Mouse (Mus musculus) forebrain, embryonic 15.5 days (tissue): ENCODE measurements around the gene Cadm1. TPM values are rescaled to one million over a fixed set of nuclear protein-coding genes. Genes with fewer than 3 reads are reported as not detected.

Experiments
- ATAC-seq: fragments of 200-750 bp; cut with Nextera tagmentation; replicated peaks from 2 replicates; pipeline ENCODE4 v1.8.0; 2017; ENCODE audit warnings: mild to moderate bottlenecking, moderate TSS enrichment, moderate library complexity
- H3K27ac ChIP-seq: fragments of 300-500 bp; sonication (generic); replicated peaks from 2 replicates; pipeline ENCODE4 v1.5.1; 2015; ENCODE audit warnings: mild to moderate bottlenecking, inconsistent platforms
- H3K27me3 ChIP-seq: fragments of 300-500 bp; sonication (generic); 2 replicates; pipeline ENCODE4 v1.6.1; 2015; ENCODE audit warnings: inconsistent platforms
- H3K36me3 ChIP-seq: fragments of 300-500 bp; sonication (generic); 2 replicates; pipeline ENCODE4 v1.6.1; 2015; ENCODE audit warnings: mild to moderate bottlenecking, inconsistent platforms
- H3K4me1 ChIP-seq: fragments of 300-500 bp; sonication (generic); 2 replicates; pipeline ENCODE4 v1.6.1; 2015; ENCODE audit warnings: inconsistent platforms
- H3K4me2 ChIP-seq: fragments of 300-500 bp; sonication (generic); replicated peaks from 2 replicates; pipeline ENCODE4 v1.6.1; 2015; ENCODE audit warnings: mild to moderate bottlenecking, inconsistent platforms
- H3K4me3 ChIP-seq: fragments of 300-500 bp; sonication (generic); 2 replicates; pipeline ENCODE4 v1.5.1; 2015; ENCODE audit warnings: mild to moderate bottlenecking, inconsistent platforms
- H3K9ac ChIP-seq: fragments of 300-500 bp; sonication (generic); replicated peaks from 2 replicates; pipeline ENCODE4 v1.6.1; 2015; ENCODE audit warnings: mild to moderate bottlenecking, inconsistent platforms
- H3K9me3 ChIP-seq: fragments of 300-500 bp; sonication (generic); 2 replicates; pipeline ENCODE4 v1.6.1; 2016; ENCODE audit warnings: inconsistent platforms
- WGBS: fragments of 180-500 bp; shearing (Covaris S2); methylation state at CpG from one replicate; pipeline ENCODE4 v1.1.7; 2015; ENCODE audit warnings: mixed read lengths; 5-methylcytosine and 5-hydroxymethylcytosine counted together
- polyA plus RNA-seq: library from polyadenylated mRNA; unstranded; fragments of >200 nt; fragmentation: Nextera tagmentation; extraction: Ambion mirVana; gene quantifications from 2 replicates; pipeline ENCODE4 v1.2.1, GENCODE M21; 2015

Cadm1 gene
- polyA plus RNA-seq, 1 experiment from 2014 or later: 218 TPM

DNA sequence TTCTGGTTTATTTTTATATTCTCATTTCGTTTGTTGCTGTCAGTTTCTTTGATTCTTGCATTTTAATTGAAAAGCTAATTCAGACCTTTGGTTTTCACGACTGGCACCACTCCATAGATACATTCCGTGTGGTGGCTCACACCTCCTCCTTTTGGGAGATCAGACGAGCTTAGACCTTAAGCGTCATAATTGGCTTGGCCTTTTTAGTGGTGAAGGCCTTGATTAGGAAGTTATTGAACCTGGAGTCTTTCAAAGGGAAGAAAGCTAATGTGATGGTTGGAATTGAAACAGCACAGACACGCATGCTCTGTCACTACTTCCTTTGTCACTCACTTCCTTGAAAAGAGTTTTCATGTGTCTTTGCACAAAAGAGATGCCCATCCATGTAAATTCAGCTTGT, 249.3 kb downstream of the Cadm1 start:
- H3K9ac ChIP-seq: no peak overlapping the region
- peak overlapping the region; percentile 35; the same call in 1 of the 2 replicates for H3K27ac ChIP-seq
- peaks cover 46% of the 10 kb centered on the region for H3K4me1 ChIP-seq
- 12% methylated on average over 6 of the region's 6 CpGs for WGBS
- ATAC-seq: no peak
- H3K9me3 ChIP-seq: no peaks in the 10 kb centered on the region
- H3K4me3 ChIP-seq: no peak overlapping the region
- H3K4me2 ChIP-seq: no peak overlapping the region
- H3K36me3 ChIP-seq: no peaks in the 10 kb centered on the region
- no peaks in the 10 kb centered on the region for H3K27me3 ChIP-seq

DNA sequence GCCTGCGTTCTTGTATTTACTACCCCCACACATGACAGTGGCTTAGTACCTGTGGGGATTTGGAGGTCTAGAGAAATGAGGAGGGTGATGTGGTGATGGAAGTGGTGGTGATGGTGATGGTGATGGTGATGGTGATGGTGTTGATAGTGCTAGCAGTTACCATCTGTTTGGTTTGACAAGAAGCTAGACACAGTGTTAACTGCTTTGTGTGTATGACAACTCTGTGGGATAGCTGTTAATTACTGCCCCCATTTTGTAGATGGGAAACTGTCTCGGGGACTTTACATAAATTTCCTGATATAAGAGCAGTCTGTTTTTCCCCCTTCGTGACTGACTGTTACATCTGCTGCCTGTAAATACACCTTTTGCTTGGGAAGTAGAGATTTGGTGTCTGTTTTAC, 256.7 kb downstream of the Cadm1 start:
- Histone ChIP-seq H3K27ac (no peak overlapping the region), H3K9ac (no peak overlapping the region), H3K4me3 (no peak overlapping the region), H3K4me2 (no peak overlapping the region), H3K4me1 (peaks cover 23% of the 10 kb centered on the region), H3K27me3 (no peaks in the 10 kb centered on the region), H3K9me3 (no peaks in the 10 kb centered on the region), H3K36me3 (peaks cover 7% of the 10 kb centered on the region; the same call in 1 of the 2 replicates)
- 0 out of 2 replicates have a peak, but pooled peaks have one; percentile 48 for ATAC-seq
- 56% methylated on average over 3 of the region's 3 CpGs for WGBS

DNA sequence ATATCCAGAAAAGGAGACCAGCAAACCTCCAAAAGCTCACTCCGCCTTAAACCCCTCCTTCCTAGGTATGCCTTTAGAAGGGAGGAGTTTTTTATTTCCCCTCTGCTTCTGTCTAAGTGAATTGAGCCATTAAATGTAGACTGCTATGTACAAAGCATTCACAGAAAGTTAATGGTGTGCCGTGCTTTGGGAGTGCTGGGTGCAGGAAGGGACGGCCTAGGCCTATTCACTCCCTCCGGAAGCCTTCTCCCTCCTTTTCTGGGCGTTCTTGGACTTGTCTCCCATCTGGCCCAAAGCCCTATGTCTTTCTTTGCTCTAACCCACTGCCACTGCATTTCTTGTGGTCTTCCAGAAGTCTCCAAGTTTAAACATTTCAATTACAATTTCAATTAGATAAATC, 268.5 kb downstream of the Cadm1 start:
- Histone ChIP-seq H3K27me3 (no peaks in the 10 kb centered on the region), H3K9ac (no peak overlapping the region), H3K4me1 (peaks cover 11% of the 10 kb centered on the region), H3K4me2 (no peak overlapping the region), H3K27ac (no peak overlapping the region), H3K9me3 (no peaks in the 10 kb centered on the region), H3K36me3 (peaks cover 24% of the 10 kb centered on the region; the same call in 1 of the 2 replicates), H3K4me3 (no peak overlapping the region)
- 28% methylated on average over 5 of the region's 5 CpGs for WGBS
- peak; percentile 53 for ATAC-seq

DNA sequence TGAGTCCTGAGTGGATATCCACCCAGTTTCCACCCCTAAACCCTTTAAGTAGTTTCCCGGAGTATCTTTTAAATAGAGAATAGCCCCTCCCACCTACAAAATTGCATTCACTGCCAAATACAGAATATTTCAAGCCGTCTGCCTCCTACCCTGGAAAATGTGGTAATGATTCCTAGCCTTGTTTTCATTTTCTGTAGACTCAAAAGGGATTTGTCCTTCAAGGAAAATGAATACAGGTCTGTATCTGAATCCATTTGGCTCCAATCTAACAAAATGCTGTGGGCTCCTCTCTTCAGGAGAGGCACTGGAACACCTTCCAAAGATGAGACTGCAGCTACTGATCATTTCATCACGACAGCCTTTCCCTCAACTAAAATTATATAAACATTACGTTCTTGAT, 271.3 kb downstream of the Cadm1 start:
- H3K4me2 ChIP-seq: no peak overlapping the region

DNA sequence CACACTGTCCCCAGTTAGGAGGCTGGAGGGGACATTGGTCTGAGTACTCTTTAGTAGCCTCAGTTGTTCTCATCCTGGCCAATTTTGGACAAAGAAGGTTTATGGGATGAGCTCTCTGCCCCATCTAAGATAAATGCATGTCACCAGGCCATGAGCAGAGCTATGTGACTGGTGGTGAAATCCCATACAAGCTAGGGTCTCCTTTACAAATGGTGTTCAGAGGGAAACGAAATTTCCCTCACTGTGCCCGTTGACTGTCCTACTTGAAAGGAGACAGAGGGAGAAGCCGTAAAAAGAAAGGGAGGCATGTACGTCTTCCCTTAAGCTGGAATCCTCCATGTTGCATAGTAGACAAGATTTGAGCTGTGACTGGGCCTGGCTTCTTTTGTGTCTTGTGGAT, 272.6 kb downstream of the Cadm1 start:
- Histone ChIP-seq H3K4me1 (peaks cover 13% of the 10 kb centered on the region), H3K27me3 (no peaks in the 10 kb centered on the region), H3K9me3 (no peaks in the 10 kb centered on the region), H3K36me3 (peaks cover 14% of the 10 kb centered on the region; the same call in 1 of the 2 replicates), H3K4me2 (no peak overlapping the region), H3K27ac (no peak overlapping the region), H3K9ac (no peak overlapping the region), H3K4me3 (no peak overlapping the region)
- 54% methylated on average over 4 of the region's 4 CpGs for WGBS
- no peak for ATAC-seq

More for the DNA sequence above, 271.3 kb downstream of the Cadm1 start:
- Histone ChIP-seq H3K4me1 (peaks cover 13% of the 10 kb centered on the region), H3K4me3 (no peak overlapping the region), H3K36me3 (peaks cover 16% of the 10 kb centered on the region; the same call in 1 of the 2 replicates), H3K27me3 (no peaks in the 10 kb centered on the region), H3K27ac (no peak overlapping the region), H3K9ac (no peak overlapping the region), H3K9me3 (no peaks in the 10 kb centered on the region)
- no peak for ATAC-seq
- WGBS: 41% methylated on average over 4 of the region's 4 CpGs

DNA sequence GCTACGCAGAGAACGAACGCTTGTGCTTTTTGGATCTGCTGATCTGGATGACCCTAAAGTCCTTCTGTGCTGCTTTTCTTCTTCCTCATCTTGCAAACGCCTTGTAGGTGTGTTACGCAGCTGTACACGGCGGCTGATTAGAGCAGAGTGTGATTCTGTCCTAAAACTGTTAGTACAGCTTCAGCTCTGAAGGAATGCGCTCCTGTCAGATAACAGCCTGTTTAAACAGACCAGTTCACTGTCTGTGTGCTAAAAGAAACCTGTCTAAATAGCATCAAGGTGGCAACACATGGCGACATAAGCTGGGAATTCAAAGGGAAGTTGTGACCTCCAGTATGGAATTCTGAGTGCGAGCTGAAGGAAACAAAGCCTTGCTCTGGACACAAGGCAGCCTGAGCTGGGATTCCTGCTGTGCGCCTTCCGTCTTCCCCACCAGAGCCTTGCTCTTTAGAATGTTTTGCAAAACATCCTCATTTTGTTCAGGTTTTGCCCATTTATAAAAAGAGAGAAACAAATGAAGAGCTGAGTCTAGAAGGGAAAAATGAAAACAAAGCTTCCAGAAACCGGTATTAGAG, 273.6 kb downstream of the Cadm1 start:
- no peak overlapping the region for H3K4me2 ChIP-seq
- H3K27me3 ChIP-seq: no peaks in the 10 kb centered on the region
- H3K9ac ChIP-seq: no peak overlapping the region
- H3K4me3 ChIP-seq: no peak overlapping the region
- 36% methylated on average over 13 of the region's 13 CpGs for WGBS
- peak overlapping the region; percentile 17; the same call in 1 of the 2 replicates for H3K27ac ChIP-seq
- H3K4me1 ChIP-seq: peaks cover 10% of the 10 kb centered on the region
- no peaks in the 10 kb centered on the region for H3K9me3 ChIP-seq
- H3K36me3 ChIP-seq: peaks cover 9% of the 10 kb centered on the region; the same call in 1 of the 2 replicates
- ATAC-seq: no peak

DNA sequence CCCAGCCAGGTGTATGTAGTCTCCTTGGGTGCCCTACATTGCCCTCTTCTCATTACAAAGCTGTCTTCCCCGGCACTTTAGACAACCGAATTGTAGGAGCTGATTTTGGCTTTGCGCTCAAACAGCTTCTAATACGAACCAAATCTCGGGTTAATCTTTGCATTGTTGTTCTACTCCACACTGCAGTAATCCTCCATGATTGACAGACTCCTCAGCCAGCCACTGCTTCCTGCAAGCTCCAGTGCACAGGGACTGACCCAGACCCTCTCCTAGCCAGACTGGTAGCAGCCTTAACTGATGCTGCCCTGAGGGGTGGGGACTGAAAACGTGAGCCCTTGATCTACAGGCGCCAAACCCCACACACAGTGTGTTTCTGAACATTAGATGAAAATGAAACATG, 275.7 kb downstream of the Cadm1 start:
- ATAC-seq: no peak

DNA sequence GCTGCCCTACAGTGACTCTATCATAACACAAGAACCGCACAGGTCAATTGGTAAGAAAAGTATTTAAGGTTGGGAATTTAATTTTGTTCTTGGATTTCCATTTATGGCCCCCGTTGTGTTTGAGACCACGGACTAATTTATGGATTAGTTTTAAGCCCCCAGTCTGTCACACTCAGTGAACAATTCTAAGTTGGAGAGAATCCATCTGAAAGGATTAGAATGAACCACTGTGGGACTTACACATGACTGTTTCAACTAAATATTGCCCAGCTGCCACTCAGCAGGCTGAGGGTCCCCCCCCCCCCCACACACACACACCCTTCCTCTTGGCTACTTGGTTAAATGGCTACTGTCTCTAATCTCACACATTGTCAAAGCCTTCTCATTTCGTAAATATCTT, 295.7 kb downstream of the Cadm1 start:
- no peak overlapping the region for H3K4me3 ChIP-seq
- no peaks in the 10 kb centered on the region; the same call in 1 of the 2 replicates for H3K36me3 ChIP-seq
- 42% methylated on average over 4 of the region's 4 CpGs for WGBS

More for the DNA sequence above, 275.7 kb downstream of the Cadm1 start:
- WGBS: 22% methylated on average over 7 of the region's 7 CpGs
- H3K4me3 ChIP-seq: no peak overlapping the region
- no peak overlapping the region for H3K4me2 ChIP-seq
- H3K27me3 ChIP-seq: no peaks in the 10 kb centered on the region
- no peaks in the 10 kb centered on the region for H3K9me3 ChIP-seq
- H3K36me3 ChIP-seq: 0 out of 2 replicates have a peak, but pooled peaks cover 4% of the 10 kb centered on the region
- peaks cover 10% of the 10 kb centered on the region for H3K4me1 ChIP-seq
- H3K27ac ChIP-seq: no peak overlapping the region
- H3K9ac ChIP-seq: no peak overlapping the region

DNA sequence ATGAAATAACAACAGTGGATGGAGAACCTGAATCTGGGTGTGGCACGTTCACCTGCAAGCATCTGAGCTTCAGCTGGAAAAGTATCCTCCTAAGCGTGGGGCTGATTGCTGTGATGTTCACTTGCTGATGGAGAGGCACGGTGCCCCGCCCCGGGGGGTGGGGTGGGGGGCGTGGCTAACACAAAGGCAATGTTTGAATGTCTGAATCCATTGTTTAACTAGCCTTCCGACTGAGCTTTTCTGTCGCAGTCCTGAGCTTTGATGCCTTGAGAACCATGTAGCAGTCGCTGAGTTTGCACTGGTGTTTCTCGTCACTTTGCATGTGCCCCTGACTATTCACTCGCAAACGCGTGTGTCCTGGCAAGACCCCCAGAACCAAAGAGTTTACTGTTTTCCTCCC, 298.8 kb downstream of the Cadm1 start:
- H3K9ac ChIP-seq: peak overlapping the region; percentile 27; the same call in 1 of the 2 replicates
- H3K27me3 ChIP-seq: no peaks in the 10 kb centered on the region
- no peaks in the 10 kb centered on the region for H3K36me3 ChIP-seq
- peak overlapping the region; percentile 25 for H3K4me3 ChIP-seq
- WGBS: 3% methylated on average over 13 of the region's 13 CpGs
- H3K4me2 ChIP-seq: peak overlapping the region; percentile 39
- H3K9me3 ChIP-seq: no peaks in the 10 kb centered on the region
- ATAC-seq: 0 out of 2 replicates have a peak, but pooled peaks have one; percentile 48
- 0 out of 2 replicates have a peak overlapping the region, but pooled peaks have one; percentile 6 for H3K27ac ChIP-seq
- H3K4me1 ChIP-seq: peaks cover 33% of the 10 kb centered on the region

More for the DNA sequence above, 295.7 kb downstream of the Cadm1 start:
- Histone ChIP-seq H3K27ac (peak overlapping the region; percentile 37; the same call in 1 of the 2 replicates), H3K9ac (no peak overlapping the region), H3K4me1 (peaks cover 33% of the 10 kb centered on the region), H3K4me2 (no peak overlapping the region), H3K9me3 (no peaks in the 10 kb centered on the region), H3K27me3 (no peaks in the 10 kb centered on the region)
- ATAC-seq: no peak

DNA sequence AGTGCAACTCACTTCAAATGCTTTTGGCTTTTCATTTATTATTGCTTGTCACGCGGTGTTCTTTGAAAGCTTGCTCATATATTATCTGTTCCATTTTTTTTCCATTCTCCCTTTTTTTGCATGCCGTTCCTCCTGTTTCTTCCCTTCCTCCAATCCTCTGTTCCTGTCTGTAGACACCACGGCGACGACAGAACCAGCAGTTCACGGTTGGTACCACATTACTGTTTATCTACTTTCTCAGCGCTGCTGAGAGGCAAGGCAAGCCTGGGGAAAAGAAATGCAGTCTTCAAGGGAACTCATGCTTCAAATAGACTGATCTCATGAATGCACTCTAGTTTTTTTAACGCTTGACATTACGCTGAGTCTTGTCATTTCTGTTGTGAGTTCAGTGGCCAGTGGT, 299.2 kb downstream of the Cadm1 start:
- Histone ChIP-seq H3K9me3 (no peaks in the 10 kb centered on the region), H3K9ac (no peak overlapping the region), H3K4me3 (peak overlapping the region; percentile 25), H3K4me2 (peak overlapping the region; percentile 39), H3K27me3 (no peaks in the 10 kb centered on the region), H3K4me1 (peaks cover 33% of the 10 kb centered on the region), H3K36me3 (no peaks in the 10 kb centered on the region), H3K27ac (0 out of 2 replicates have a peak overlapping the region, but pooled peaks have one; percentile 6)
- ATAC-seq: no peak
- 40% methylated on average over 10 of the region's 10 CpGs for WGBS

DNA sequence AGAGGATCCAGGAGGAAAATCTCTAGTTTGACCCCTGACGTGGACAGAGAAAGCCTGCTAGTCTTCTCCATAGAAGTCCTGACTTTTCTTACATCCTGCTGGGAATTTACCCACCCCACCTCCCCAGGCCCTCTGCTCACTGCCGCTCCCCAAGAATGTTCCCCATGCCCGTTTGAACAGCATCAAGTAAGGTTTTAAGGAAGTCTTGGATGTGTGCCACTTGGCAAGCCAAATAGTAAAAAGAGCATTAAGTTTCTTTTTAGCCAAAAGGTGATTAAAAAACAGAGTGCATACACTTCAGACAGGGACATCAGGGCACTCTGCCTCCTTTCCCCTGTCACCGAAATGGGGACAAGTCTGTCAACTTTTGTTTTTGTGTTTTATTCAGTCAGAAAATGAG, 299.9 kb downstream of the Cadm1 start:
- H3K4me3 ChIP-seq: no peak overlapping the region
- H3K4me2 ChIP-seq: no peak overlapping the region
- H3K27ac ChIP-seq: no peak overlapping the region
- no peak overlapping the region for H3K9ac ChIP-seq
- WGBS: 37% methylated on average over 4 of the region's 4 CpGs
- H3K36me3 ChIP-seq: no peaks in the 10 kb centered on the region
- H3K27me3 ChIP-seq: no peaks in the 10 kb centered on the region
- ATAC-seq: no peak
- H3K9me3 ChIP-seq: no peaks in the 10 kb centered on the region
- peaks cover 29% of the 10 kb centered on the region for H3K4me1 ChIP-seq

DNA sequence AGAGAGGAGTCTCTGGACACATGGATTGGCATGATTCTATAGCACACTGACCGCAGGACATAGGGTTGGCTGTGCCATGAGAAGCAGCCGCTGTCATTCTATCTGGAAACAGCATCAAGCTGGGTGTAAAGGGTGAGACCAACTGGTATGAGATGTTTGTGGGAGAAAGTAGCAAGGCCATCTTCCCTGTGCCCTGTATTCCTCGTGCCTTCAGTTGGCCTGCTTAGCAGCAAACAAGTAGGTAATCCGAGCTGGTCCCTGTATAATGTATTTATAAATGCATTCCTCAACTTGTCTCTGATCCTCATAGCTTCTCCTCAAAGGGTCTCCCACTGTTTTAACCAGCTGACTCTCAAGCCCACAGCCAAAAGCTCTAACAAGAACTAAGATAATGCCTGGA, 301.4 kb downstream of the Cadm1 start:
- Histone ChIP-seq H3K4me1 (peaks cover 17% of the 10 kb centered on the region), H3K27me3 (no peaks in the 10 kb centered on the region), H3K36me3 (no peaks in the 10 kb centered on the region), H3K27ac (no peak overlapping the region), H3K9ac (no peak overlapping the region), H3K4me2 (no peak overlapping the region), H3K9me3 (no peaks in the 10 kb centered on the region), H3K4me3 (no peak overlapping the region)
- no peak for ATAC-seq
- 69% methylated on average over 4 of the region's 4 CpGs for WGBS

DNA sequence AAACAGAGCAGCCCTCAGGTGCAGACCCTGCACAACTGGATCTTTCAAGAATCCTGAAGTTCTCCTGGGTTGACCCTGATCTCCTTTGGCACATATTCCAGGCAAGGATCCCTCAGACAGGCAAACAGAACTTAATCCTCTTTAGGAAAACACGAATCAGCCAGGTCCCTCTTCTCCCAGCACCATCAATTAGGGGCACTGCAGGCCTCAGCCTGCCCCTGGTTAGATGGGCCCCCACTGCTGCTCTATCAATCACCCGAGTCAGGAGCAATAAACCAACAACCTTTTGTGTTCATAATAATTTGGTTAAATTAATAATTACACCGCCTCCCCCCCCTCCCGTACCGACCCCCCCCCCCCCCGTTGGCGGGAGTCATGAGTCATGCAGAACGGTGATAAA, 308.2 kb downstream of the Cadm1 start:
- H3K27ac ChIP-seq: no peak overlapping the region
- 3% methylated on average over 8 of the region's 8 CpGs for WGBS
- no peak overlapping the region for H3K4me3 ChIP-seq
- no peak for ATAC-seq
- no peak overlapping the region for H3K9ac ChIP-seq
- H3K4me2 ChIP-seq: no peak overlapping the region
- peaks cover 15% of the 10 kb centered on the region for H3K4me1 ChIP-seq
- H3K9me3 ChIP-seq: no peaks in the 10 kb centered on the region
- no peaks in the 10 kb centered on the region for H3K27me3 ChIP-seq
- H3K36me3 ChIP-seq: no peaks in the 10 kb centered on the region
